Mouse (Mus musculus) neural tube, embryonic 14.5 days (tissue): ENCODE results near the gene Glyr1. TPM values are rescaled to one million over a fixed set of nuclear protein-coding genes. Genes with fewer than 3 reads are reported as not detected.

ENCODE experiments used
- ATAC-seq: fragments of 200-750 bp; cut with Nextera tagmentation; 2 replicates; pipeline ENCODE4 v1.8.0; 2017; ENCODE audit warnings: low read depth, mild to moderate bottlenecking, moderate TSS enrichment, moderate library complexity
- H3K27ac ChIP-seq: fragments of 300-500 bp; sonication (generic); 2 replicates; pipeline ENCODE4 v1.5.1; 2014; ENCODE audit warnings: low read depth, mild to moderate bottlenecking, control low read depth, low read length, moderate library complexity, mixed read lengths
- H3K27me3 ChIP-seq: fragments of 300-500 bp; sonication (generic); 2 replicates; pipeline ENCODE4 v1.6.1; 2014; ENCODE audit warnings: low read length; ENCODE audit not compliant: control insufficient read depth, insufficient read depth
- H3K36me3 ChIP-seq: fragments of 300-500 bp; sonication (generic); 2 replicates; pipeline ENCODE4 v1.6.1; 2014; ENCODE audit warnings: low read length, mixed read lengths; ENCODE audit not compliant: control insufficient read depth, insufficient read depth
- H3K4me1 ChIP-seq: fragments of 300-500 bp; sonication (generic); 2 replicates; pipeline ENCODE4 v1.6.1; 2014; ENCODE audit warnings: low read length; ENCODE audit not compliant: control insufficient read depth, insufficient read depth
- H3K4me2 ChIP-seq: fragments of 300-500 bp; sonication (generic); 2 replicates; pipeline ENCODE4 v1.6.1; 2014; ENCODE audit warnings: mild to moderate bottlenecking, low read depth, low read length, control low read depth
- H3K4me3 ChIP-seq: fragments of 300-500 bp; sonication (generic); 2 replicates; pipeline ENCODE4 v1.5.1; 2014; ENCODE audit warnings: low read depth, low read length, control low read depth, mixed read lengths
- H3K9ac ChIP-seq: fragments of 300-500 bp; sonication (generic); replicated peaks from 2 replicates; pipeline ENCODE4 v1.6.1; 2014; ENCODE audit warnings: low read depth, mild to moderate bottlenecking, control low read depth, low read length, mixed read lengths
- H3K9me3 ChIP-seq: fragments of 300-500 bp; sonication (generic); 2 replicates; pipeline ENCODE4 v1.6.1; 2016; ENCODE audit warnings: low read length; ENCODE audit not compliant: control insufficient read depth
- WGBS: fragments of 180-500 bp; shearing (Covaris S2); extraction: QIAGEN DNeasy Blood & Tissue Kit; methylation state at CpG from one replicate; pipeline ENCODE4 v1.1.7; 2014; 5-methylcytosine and 5-hydroxymethylcytosine counted together
- polyA plus RNA-seq: library from polyadenylated mRNA; unstranded; fragments of >200 nt; fragmentation: Nextera tagmentation; extraction: Ambion mirVana; gene quantifications from 2 replicates; pipeline ENCODE4 v1.2.1, GENCODE M21; 2014

Glyr1 gene
- polyA plus RNA-seq = 102 and 165 TPM in 2 replicates

DNA sequence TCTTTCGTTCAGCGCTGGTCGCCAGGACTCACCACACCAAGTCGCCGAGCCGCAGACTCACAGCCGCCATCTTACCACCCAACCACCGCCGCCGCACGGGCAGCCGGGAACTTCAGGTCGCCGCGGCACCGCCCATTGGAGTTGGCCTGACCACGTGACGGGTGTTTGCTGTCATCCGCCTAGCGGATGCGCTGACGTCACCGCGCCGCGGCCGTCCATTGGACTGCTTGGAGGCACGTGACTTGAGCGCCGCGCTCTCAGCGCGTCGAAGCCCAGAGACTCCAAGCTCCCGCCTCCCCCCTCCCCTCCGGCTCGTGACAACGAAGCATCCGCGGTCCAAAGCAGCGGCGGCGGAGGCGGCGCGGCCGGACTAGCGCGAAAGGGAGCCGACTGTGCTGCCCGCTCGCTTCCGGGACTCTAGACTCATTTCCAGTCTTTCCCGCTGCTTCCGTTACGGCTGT is at the start of gene Glyr1, which contains the start of gene Ubn1:
Gene Glyr1, minus strand, starts transcription at position 90 of the 461 bp plus-strand sequence.
Gene Ubn1, plus strand, starts transcription at position 284 of the 461 bp plus-strand sequence.
- Histone ChIP-seq H3K4me2 (peak within 1 kb of the TSS; percentile 93), H3K27me3 (no peaks in the 10 kb centered on the region), H3K36me3 (peaks cover 35% of the 10 kb centered on the region), H3K27ac (peak within 1 kb of the TSS; percentile 96), H3K4me3 (peak within 1 kb of the TSS; percentile 98), H3K4me1 (peaks cover 26% of the 10 kb centered on the region), H3K9ac (peak within 1 kb of the TSS; percentile 89), H3K9me3 (no peaks in the 10 kb centered on the region)
- under 1% methylated on average over 55 of the region's 56 CpGs for WGBS
- ATAC-seq = peak; percentile 100

DNA sequence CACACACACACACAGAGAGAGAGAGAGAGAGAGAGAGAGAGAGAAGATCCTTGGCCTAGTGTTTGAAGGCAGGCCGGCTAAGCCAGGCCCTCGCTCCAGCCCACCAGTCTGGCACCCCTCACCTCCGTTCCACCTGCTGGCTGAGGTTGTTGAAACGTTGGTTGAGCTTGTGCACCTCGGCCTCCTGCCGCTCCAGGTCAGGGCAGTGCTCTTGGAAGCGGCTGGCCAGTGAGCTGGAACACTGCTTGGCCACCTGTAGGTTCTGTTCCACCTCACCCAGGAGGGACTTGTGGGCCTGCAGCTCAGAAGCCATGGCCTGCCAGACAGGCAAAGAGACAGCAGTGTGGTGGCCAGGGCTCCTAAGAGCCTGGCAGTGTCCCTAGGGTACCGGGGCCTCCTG is 46.8 kb upstream of the Glyr1 start:
- Histone ChIP-seq H3K27ac (no peak overlapping the region), H3K27me3 (no peaks in the 10 kb centered on the region), H3K36me3 (no peaks in the 10 kb centered on the region), H3K4me1 (no peaks in the 10 kb centered on the region), H3K4me2 (no peak overlapping the region), H3K9ac (no peak overlapping the region), H3K9me3 (no peaks in the 10 kb centered on the region), H3K4me3 (no peak overlapping the region)
- 84% methylated on average over 8 of the region's 8 CpGs for WGBS
- ATAC-seq = no peak

DNA sequence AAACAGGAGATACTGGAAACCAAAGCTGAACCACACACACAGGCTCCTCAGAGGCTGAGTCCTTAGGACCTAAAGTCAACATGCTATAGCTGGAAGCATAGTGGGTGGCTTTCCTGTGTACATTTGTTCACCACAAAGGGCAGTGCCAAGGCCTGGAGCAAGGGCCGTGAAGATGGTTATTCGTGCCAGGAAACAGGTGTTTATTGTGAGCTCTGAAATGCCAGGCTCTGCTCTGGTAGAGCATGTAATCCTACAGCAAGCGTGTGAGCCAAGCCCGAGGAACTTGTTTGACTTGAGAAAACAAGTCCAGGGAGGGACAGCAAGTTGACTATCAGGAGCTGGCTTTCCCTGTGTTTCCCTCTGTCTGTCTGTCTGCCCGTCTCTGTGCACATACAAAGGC is 43.6 kb upstream of the Glyr1 start:
- no peak overlapping the region for H3K9ac ChIP-seq
- no peak overlapping the region for H3K27ac ChIP-seq
- no peaks in the 10 kb centered on the region for H3K4me1 ChIP-seq
- H3K36me3 ChIP-seq = peaks cover 6% of the 10 kb centered on the region; the same call in 1 of the 2 replicates
- H3K9me3 ChIP-seq = no peaks in the 10 kb centered on the region
- no peak overlapping the region for H3K4me3 ChIP-seq
- no peak overlapping the region for H3K4me2 ChIP-seq
- no peaks in the 10 kb centered on the region for H3K27me3 ChIP-seq
- ATAC-seq = no peak
- 87% methylated on average over 5 of the region's 5 CpGs for WGBS

DNA sequence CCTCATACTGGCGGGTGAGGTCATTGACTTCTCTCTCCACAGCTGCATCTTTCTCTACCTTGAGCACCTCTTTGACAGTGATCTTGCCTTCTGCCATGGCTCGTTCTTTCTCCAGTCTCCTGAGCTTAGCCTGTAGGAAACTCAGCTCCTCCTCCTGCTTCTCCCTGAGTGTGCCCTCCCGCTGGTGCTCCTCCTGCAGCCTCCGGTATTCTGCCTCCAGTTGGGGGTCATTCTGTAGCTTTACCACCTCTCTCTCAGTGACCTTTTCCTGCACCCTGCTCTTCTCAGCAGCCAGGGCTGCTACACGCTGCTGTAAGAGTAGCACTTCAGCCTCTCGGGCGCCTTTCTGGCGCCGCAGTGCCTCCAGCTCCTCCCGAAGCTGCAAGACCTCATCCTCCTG is 39.4 kb upstream of the Glyr1 start:
- no peak overlapping the region for H3K4me3 ChIP-seq
- no peaks in the 10 kb centered on the region for H3K9me3 ChIP-seq
- 67% methylated on average over 10 of the region's 10 CpGs for WGBS
- H3K9ac ChIP-seq = no peak overlapping the region
- ATAC-seq = no peak
- no peak overlapping the region for H3K4me2 ChIP-seq
- H3K27ac ChIP-seq = no peak overlapping the region
- H3K36me3 ChIP-seq = peaks cover 33% of the 10 kb centered on the region
- H3K27me3 ChIP-seq = no peaks in the 10 kb centered on the region
- H3K4me1 ChIP-seq = no peaks in the 10 kb centered on the region

DNA sequence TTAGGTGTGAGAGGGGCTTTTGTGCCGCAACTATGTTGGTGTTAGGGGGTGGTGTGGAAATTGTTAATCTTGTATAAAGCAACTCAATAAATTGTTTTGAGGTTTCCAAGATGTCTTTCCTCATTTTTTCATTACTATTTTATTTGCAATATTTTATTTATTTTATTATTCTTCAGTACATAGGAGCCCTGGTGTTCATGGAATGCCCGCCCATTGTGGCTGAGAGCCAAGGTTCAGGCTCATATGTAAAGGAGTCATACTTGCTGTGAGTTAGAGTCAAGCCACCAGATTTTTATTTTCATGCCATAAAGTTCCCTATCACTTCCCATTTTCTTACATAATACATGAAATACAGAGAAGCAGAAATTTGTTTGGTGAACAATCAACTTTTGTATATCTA is 36.5 kb upstream of the Glyr1 start:
- Histone ChIP-seq H3K4me2 (no peak overlapping the region), H3K4me1 (no peaks in the 10 kb centered on the region), H3K36me3 (peaks cover 53% of the 10 kb centered on the region), H3K9ac (no peak overlapping the region), H3K9me3 (no peaks in the 10 kb centered on the region), H3K27me3 (no peaks in the 10 kb centered on the region), H3K27ac (no peak overlapping the region), H3K4me3 (no peak overlapping the region)
- no peak for ATAC-seq
- WGBS = 100% methylated on average over 2 of the region's 2 CpGs

DNA sequence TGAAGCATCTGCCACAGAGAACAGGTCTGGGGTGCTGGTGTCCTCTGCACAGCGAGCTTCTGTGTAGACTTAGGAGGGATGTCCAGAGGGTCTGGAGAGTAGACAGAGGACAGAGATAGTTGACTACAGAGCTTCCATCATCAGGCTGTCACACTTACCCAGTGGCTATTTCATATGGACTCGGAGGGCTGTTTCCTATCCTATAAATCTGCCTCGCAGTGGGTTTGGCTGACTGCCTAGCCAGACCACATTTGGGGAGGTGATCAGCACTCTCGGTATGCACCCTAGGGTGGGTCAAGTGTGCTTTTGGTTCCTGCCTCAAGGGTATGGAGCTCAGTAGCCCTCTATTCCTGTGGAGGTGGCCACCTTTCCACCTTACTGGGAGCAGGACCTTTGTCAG is 35.5 kb upstream of the Glyr1 start:
- 92% methylated on average over 4 of the region's 4 CpGs for WGBS
- no peak overlapping the region for H3K9ac ChIP-seq
- no peak overlapping the region for H3K27ac ChIP-seq
- no peaks in the 10 kb centered on the region for H3K9me3 ChIP-seq
- ATAC-seq = no peak
- H3K36me3 ChIP-seq = peaks cover 56% of the 10 kb centered on the region
- no peaks in the 10 kb centered on the region for H3K27me3 ChIP-seq
- H3K4me1 ChIP-seq = no peaks in the 10 kb centered on the region
- no peak overlapping the region for H3K4me3 ChIP-seq
- no peak overlapping the region for H3K4me2 ChIP-seq

DNA sequence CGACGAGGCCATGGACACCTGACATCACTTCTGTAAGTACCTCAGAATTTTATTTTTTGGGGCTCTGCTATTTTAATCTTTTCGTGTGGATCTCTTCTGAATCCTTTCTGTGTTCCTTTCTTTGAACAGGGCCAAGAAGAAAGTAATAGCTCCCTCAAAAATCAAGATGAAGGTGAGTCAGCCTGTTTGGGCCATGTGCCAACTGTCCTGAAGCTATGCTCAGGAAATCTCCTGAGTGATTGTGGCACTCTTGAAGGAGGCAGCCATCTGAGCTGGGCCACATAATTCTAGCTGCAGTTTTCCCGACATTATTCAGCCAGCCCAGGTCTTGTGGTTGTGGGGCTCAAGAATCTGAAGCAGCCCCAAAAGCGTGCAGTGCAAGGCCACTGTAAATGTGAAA is 24.7 kb upstream of the Glyr1 start:
- no peak overlapping the region for H3K4me3 ChIP-seq
- no peak overlapping the region for H3K9ac ChIP-seq
- no peak for ATAC-seq
- H3K9me3 ChIP-seq = no peaks in the 10 kb centered on the region
- no peaks in the 10 kb centered on the region for H3K4me1 ChIP-seq
- peaks cover 86% of the 10 kb centered on the region for H3K36me3 ChIP-seq
- H3K27me3 ChIP-seq = no peaks in the 10 kb centered on the region
- no peak overlapping the region for H3K4me2 ChIP-seq
- H3K27ac ChIP-seq = no peak overlapping the region
- WGBS = 96% methylated on average over 5 of the region's 5 CpGs

DNA sequence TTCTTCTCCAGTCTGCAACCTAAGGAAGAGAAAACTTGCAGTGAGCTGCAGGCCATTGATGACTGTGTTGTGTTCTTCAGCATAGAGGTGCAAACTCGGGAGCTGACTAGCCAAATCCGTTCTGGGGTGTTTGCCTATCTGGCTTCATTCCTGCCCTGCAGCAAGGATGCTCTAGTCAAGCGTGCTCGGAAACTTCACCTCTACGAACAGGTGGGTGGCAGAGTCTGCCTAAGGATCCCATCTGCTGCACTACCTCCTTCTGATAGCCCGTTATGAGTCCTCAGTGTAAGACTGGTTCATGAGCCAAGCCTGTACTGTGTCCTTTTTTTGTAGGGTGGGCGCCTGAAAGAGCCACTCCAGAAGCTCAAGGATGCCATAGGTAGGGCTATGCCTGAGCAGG is 22.3 kb upstream of the Glyr1 start:
- WGBS = 94% methylated on average over 7 of the region's 7 CpGs
- no peaks in the 10 kb centered on the region for H3K27me3 ChIP-seq
- no peaks in the 10 kb centered on the region for H3K4me1 ChIP-seq
- H3K9me3 ChIP-seq = no peaks in the 10 kb centered on the region
- H3K36me3 ChIP-seq = peaks cover 67% of the 10 kb centered on the region
- ATAC-seq = no peak
- H3K4me2 ChIP-seq = no peak overlapping the region
- H3K27ac ChIP-seq = no peak overlapping the region
- no peak overlapping the region for H3K4me3 ChIP-seq
- no peak overlapping the region for H3K9ac ChIP-seq

DNA sequence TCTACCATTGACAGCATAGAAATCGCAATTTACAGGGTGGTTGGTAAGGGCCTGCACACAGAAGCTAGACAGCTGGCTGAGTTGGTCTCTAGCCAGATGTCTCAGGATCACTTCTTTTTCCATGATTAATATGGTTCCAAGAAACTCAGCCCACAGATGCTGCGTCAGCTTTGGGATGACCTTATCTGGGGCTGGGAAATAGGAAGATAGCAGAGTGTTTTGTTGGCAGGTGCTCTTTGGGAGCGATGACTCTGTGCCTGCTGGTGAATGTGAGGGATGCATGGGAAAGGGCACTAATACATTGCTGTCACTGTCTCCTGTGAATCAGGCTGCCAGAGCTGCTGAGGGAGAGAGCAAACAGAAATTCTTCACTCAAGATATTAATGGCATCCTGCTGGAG is 20.7 kb upstream of the Glyr1 start:
- peaks cover 54% of the 10 kb centered on the region for H3K36me3 ChIP-seq
- no peak overlapping the region for H3K9ac ChIP-seq
- H3K27ac ChIP-seq = no peak overlapping the region
- no peaks in the 10 kb centered on the region for H3K4me1 ChIP-seq
- H3K27me3 ChIP-seq = no peaks in the 10 kb centered on the region
- H3K9me3 ChIP-seq = no peaks in the 10 kb centered on the region
- 83% methylated on average over 3 of the region's 3 CpGs for WGBS
- no peak for ATAC-seq
- no peak overlapping the region for H3K4me2 ChIP-seq
- H3K4me3 ChIP-seq = no peak overlapping the region
